Mouse (Mus musculus) midbrain, embryonic 15.5 days (tissue): ENCODE measurements at regions not wholly inside any gene's neighbourhood (a gene's known extent, or its start where the extent isn't known, plus 50 kb on each side); places are given as distances from the start of the nearest gene placed in this dataset.
A peak's percentile ranks its signal among the peaks of the same experiment; 100 is the strongest.

ENCODE experiments used
- ATAC-seq: fragments of 200-750 bp; cut with Nextera tagmentation; replicated peaks from 2 replicates; pipeline ENCODE4 v1.8.0; 2017; ENCODE audit warnings: moderate TSS enrichment
- H3K27ac ChIP-seq: fragments of 300-500 bp; sonication (generic); 2 replicates; pipeline ENCODE4 v1.5.1; 2015; ENCODE audit warnings: mild to moderate bottlenecking, inconsistent platforms
- H3K27me3 ChIP-seq: fragments of 300-500 bp; sonication (generic); replicated peaks from 2 replicates; pipeline ENCODE4 v1.6.1; 2015; ENCODE audit warnings: inconsistent platforms
- H3K36me3 ChIP-seq: fragments of 300-500 bp; sonication (generic); replicated peaks from 2 replicates; pipeline ENCODE4 v1.6.1; 2015; ENCODE audit warnings: inconsistent platforms
- H3K4me1 ChIP-seq: fragments of 300-500 bp; sonication (generic); 2 replicates; pipeline ENCODE4 v1.6.1; 2015; ENCODE audit warnings: inconsistent platforms
- H3K4me2 ChIP-seq: fragments of 300-500 bp; sonication (generic); 2 replicates; pipeline ENCODE4 v1.6.1; 2015; ENCODE audit warnings: inconsistent platforms, mild to moderate bottlenecking, moderate library complexity
- H3K4me3 ChIP-seq: fragments of 300-500 bp; sonication (generic); 2 replicates; pipeline ENCODE4 v1.5.1; 2015; ENCODE audit warnings: mild to moderate bottlenecking, inconsistent platforms
- H3K9ac ChIP-seq: fragments of 300-500 bp; sonication (generic); 2 replicates; pipeline ENCODE4 v1.6.1; 2015; ENCODE audit warnings: mild to moderate bottlenecking, inconsistent platforms
- H3K9me3 ChIP-seq: fragments of 300-500 bp; sonication (generic); 2 replicates; pipeline ENCODE4 v1.6.1; 2016; ENCODE audit warnings: inconsistent platforms
- WGBS: fragments of 180-500 bp; shearing (Covaris S2); methylation state at CpG from one replicate; pipeline ENCODE4 v1.1.7; 2015; ENCODE audit warnings: mixed read lengths; 5-methylcytosine and 5-hydroxymethylcytosine counted together

DNA sequence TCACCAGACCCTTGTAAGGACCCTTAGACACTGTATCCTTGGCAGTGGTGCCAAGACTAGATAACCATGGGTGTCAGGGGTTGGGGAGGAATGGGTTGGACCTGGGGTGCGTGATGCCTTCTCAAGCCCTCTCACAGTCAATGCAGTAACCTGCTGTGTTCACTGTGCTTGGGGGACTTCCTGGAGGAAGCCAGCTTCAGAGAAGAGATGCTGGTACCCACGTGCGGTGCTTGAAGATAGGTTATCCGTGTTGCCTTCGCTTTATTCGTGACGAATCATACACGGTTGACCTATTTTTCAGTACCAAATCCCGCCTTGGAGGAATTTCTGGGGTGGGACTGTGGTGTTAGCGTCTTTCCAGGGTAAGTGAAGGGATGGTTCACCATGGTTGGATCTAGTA is 138.1 kb upstream of the Rtl1 start:
- H3K9ac ChIP-seq, result no peak overlapping the region
- no peak overlapping the region for H3K4me3 ChIP-seq
- no peaks in the 10 kb centered on the region for H3K9me3 ChIP-seq
- no peaks in the 10 kb centered on the region for H3K27me3 ChIP-seq
- H3K4me1 ChIP-seq, result no peaks in the 10 kb centered on the region
- H3K36me3 ChIP-seq, result peaks cover 25% of the 10 kb centered on the region; the same call in 1 of the 2 replicates
- no peak overlapping the region for H3K4me2 ChIP-seq
- 94% methylated on average over 10 of the region's 10 CpGs for WGBS
- H3K27ac ChIP-seq, result no peak overlapping the region
- ATAC-seq, result no peak

DNA sequence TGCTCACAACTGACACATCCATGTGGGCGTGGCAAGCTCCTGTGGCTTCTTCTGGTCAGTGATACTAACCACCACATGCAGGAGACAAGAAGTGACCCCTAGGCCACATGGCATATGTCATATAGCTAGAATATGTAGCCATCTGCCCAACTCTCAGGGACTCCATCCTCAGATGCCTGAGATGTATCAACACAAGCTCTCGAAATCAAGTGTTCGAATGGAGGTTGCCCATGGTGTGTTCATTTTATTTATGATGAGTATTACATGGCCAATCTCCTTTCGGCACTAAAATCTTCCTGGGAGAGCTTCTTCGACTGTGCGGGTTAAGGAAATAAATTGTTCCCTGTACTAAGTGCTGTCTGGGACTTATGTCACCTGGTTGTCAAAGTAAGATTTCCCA is 138.8 kb upstream of the Rtl1 start:
- WGBS, result 95% methylated on average over 6 of the region's 6 CpGs
- ATAC-seq, result no peak
- H3K36me3 ChIP-seq, result peaks cover 25% of the 10 kb centered on the region; the same call in 1 of the 2 replicates

DNA sequence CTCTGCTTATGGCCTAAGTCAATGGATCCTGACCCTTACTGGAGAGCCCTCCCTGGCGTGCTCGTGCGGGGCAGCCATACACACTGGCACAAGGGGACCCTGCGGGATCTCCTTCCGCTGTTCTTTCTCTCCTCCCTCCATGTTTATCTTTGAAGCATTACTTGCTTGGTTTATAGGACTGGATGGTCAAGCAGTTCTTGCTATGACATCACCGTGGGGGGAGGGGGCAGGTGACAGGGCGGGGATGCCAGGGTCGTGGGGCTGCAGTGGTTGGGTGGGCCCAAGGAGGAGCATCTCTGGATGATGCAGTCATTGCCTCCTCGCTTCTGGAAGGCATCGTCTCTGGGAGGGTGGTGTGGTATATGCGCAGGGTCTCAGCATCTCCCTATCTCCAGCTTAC is 142.4 kb upstream of the Rtl1 start:
- H3K4me1 ChIP-seq, result peaks cover 23% of the 10 kb centered on the region
- H3K4me2 ChIP-seq, result no peak overlapping the region
- H3K9me3 ChIP-seq, result no peaks in the 10 kb centered on the region
- H3K27me3 ChIP-seq, result no peaks in the 10 kb centered on the region
- H3K36me3 ChIP-seq, result peaks cover 25% of the 10 kb centered on the region; the same call in 1 of the 2 replicates
- WGBS, result 92% methylated on average over 11 of the region's 11 CpGs
- H3K4me3 ChIP-seq, result no peak overlapping the region
- no peak overlapping the region for H3K27ac ChIP-seq
- no peak overlapping the region for H3K9ac ChIP-seq
- ATAC-seq, result no peak

More for the DNA sequence above, 138.8 kb upstream of the Rtl1 start:
- Histone ChIP-seq H3K4me3 (no peak overlapping the region), H3K4me2 (no peak overlapping the region), H3K4me1 (no peaks in the 10 kb centered on the region), H3K9ac (no peak overlapping the region), H3K9me3 (no peaks in the 10 kb centered on the region), H3K27me3 (no peaks in the 10 kb centered on the region), H3K27ac (no peak overlapping the region)

DNA sequence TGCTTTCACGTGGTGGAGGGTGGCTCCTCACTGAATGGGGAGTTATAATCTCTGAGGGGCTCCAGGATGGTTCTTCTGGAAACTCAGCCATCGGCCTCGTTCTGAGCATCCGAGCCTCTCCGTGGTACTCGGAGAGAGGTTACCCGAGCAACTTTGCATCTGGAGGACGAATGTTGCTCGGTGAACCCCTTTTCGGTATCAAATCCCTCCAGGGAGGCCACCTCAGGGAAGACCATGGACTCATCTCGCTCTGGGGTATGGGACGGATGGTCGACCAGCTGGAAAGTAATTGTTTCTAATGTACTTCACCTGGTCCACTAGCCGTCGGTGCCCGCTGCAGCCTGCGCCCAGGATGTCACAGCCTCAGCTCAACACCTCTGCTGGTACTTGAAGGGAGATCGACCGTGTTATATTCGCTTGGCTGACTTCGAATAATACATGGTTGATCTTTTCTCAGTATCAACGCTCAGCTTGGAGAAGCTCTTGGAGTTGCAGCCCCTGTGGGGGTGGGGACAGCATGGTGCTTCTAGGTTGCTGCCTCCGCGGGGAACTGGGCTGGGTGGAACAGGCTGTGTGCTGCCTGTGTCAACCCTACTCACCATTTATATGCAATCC is 143.0 kb upstream of the Rtl1 start:
- no peak for ATAC-seq
- Histone ChIP-seq H3K27me3 (no peaks in the 10 kb centered on the region), H3K4me3 (no peak overlapping the region), H3K9ac (no peak overlapping the region), H3K4me1 (peaks cover 27% of the 10 kb centered on the region), H3K4me2 (no peak overlapping the region), H3K27ac (no peak overlapping the region), H3K36me3 (peaks cover 25% of the 10 kb centered on the region; the same call in 1 of the 2 replicates), H3K9me3 (no peaks in the 10 kb centered on the region)
- 79% methylated on average over 24 of the region's 24 CpGs for WGBS

DNA sequence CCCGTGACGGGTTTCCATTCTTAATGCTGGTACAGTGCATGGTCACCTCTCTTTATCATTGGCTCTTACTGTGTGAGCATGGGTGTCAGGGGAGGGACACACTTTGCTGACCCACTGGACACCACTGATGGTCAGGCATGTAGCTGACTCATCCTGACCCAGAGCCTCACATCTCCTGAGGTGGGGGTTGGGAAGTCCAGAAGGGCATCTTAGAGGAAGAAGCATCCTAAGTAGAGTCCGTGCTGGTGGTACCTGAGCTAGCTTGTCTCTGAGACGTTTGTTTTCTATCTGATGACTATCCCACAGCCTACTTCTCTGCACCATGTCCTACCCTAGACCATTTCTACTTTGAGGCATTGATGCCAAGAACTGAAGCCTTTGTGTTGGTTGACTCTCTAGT is 144.1 kb upstream of the Rtl1 start:
- H3K9ac ChIP-seq, result no peak overlapping the region
- H3K27ac ChIP-seq, result no peak overlapping the region
- H3K4me2 ChIP-seq, result no peak overlapping the region
- H3K4me1 ChIP-seq, result peaks cover 35% of the 10 kb centered on the region
- H3K36me3 ChIP-seq, result peaks cover 22% of the 10 kb centered on the region; the same call in 1 of the 2 replicates
- H3K9me3 ChIP-seq, result no peaks in the 10 kb centered on the region
- no peak for ATAC-seq
- no peaks in the 10 kb centered on the region for H3K27me3 ChIP-seq
- no peak overlapping the region for H3K4me3 ChIP-seq
- WGBS, result 92% methylated on average over 4 of the region's 4 CpGs

DNA sequence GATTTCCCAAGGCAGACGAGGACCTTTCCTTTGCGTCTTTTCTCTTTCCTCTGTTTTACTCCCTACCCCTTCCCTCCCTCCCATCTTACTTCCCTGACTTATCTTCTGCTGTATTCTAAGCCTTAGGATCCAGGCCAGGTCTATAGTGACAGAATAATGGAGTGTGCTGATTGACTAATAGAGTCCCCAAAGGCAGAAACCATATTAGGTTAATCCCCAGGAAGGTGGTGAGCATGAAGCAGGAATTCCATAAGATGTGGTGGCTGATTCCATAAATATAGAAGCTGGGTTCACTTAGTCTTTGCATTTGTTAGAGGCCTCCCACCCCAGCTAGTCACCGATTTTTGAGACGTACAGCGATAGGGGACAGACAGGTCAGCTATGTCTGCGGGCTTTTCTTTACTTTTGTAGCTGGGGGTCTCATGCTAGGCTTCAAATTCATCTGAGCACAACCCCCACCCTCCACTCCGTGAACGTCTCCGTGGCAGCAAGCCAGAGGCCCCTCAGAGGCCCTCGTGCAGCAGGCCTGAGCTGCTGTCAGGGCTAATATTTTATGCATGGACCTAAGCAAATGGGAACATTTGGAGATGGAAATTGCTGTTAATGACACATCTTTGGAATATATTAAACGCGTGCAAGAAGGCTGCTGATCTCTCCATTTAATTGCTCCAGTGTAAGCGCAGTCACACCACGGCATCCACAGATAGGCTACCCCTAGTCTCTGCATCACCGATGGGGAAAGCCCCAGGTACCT is 145.8 kb upstream of the Rtl1 start:
- Histone ChIP-seq H3K27me3 (no peaks in the 10 kb centered on the region), H3K36me3 (peaks cover 14% of the 10 kb centered on the region; the same call in 1 of the 2 replicates), H3K4me2 (peak overlapping the region; percentile 16; the same call in 1 of the 2 replicates), H3K4me1 (peaks cover 51% of the 10 kb centered on the region), H3K9ac (no peak overlapping the region), H3K4me3 (no peak overlapping the region), H3K9me3 (no peaks in the 10 kb centered on the region), H3K27ac (peak overlapping the region; percentile 71)
- WGBS, result 12% methylated on average over 15 of the region's 15 CpGs
- ATAC-seq, result peak; percentile 54; the same call in 1 of the 2 replicates

DNA sequence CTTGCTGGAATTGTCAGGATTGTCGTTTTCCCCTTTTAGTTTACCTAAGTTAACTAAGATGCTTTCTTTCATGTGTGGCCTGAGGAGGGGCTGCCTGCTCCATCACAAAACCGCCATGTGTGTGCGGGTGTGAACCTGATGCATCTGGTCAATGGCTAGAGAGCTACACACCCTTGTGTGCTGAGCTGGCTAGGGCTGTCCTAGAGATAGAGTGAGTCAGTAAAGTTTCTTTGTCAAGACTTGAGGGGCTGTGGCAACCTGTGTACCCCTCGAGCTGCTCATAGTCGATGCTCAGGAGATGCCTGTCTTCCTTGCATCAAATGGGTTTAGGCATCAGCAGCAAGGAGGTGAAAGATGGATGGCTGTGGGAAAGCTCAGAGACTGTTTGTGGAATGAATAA is 147.1 kb upstream of the Rtl1 start:
- H3K4me1 ChIP-seq, result peaks cover 51% of the 10 kb centered on the region
- H3K27ac ChIP-seq, result peak overlapping the region; percentile 71; the same call in 1 of the 2 replicates
- ATAC-seq, result no peak

DNA sequence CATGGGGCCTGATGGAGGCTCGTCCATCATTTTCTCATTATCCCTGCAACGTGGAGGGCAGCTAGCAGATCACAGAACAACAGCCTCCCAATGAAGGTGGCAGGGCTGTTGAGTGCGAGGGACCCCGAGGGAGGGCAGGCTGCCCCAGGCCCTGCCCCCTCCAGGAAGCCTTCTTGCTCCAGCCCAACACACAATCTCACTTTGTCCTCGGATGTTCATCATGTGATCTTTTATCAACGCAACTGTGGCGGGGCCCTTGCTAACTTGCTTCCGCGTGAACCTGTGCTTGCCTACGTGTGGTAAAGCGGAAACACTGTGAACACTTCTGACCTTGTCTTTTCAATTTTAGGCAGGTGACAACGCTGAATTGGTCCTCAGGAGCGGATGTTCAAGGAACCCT is 147.6 kb upstream of the Rtl1 start:
- no peaks in the 10 kb centered on the region for H3K9me3 ChIP-seq
- H3K4me2 ChIP-seq, result no peak overlapping the region
- no peaks in the 10 kb centered on the region for H3K27me3 ChIP-seq
- H3K36me3 ChIP-seq, result peaks cover under 1% of the 10 kb centered on the region; the same call in 1 of the 2 replicates
- ATAC-seq, result no peak
- H3K27ac ChIP-seq, result no peak overlapping the region
- no peak overlapping the region for H3K9ac ChIP-seq
- H3K4me3 ChIP-seq, result no peak overlapping the region
- 83% methylated on average over 13 of the region's 13 CpGs for WGBS
- H3K4me1 ChIP-seq, result peaks cover 51% of the 10 kb centered on the region

More for the DNA sequence above, 147.1 kb upstream of the Rtl1 start:
- H3K36me3 ChIP-seq, result peaks cover 6% of the 10 kb centered on the region; the same call in 1 of the 2 replicates
- no peaks in the 10 kb centered on the region for H3K9me3 ChIP-seq
- no peak overlapping the region for H3K9ac ChIP-seq
- no peak overlapping the region for H3K4me2 ChIP-seq
- 89% methylated on average over 5 of the region's 5 CpGs for WGBS
- H3K4me3 ChIP-seq, result no peak overlapping the region
- H3K27me3 ChIP-seq, result no peaks in the 10 kb centered on the region

DNA sequence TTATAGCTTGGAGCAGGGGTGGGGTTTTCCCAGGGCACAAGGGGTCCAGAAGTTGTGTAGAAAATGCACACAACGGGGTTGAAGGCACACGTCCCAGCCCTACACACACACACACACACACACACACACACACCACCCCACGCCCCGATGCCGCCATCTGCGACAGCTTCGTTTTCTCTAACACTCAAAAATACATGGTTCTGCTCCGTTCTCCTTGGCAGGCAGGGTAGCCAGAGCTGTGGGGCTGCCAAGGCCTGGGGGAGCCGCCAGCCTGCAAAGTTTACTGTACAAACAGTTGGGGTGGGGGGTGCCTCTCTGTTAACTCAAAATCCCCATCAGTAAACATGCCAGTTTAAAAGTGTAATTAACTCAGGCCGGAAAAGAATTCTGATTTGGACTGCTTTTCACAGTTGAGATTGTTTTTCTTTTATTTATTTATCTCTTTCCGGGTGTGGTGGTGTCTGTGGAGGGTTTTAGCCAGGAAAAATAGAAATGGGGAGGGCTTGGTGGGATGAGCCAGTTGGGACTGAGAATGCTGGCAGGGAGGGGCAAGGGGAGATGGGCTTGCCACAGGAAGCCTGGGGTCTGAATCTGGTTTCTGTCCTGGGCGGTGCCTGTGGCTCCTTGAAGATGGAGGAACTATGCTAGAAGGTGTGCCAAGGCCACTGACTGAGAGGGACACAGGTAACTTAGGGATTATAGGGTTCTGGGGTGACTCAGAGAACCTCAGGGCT is 148.4 kb upstream of the Rtl1 start:
- Histone ChIP-seq H3K9ac (no peak overlapping the region), H3K4me2 (no peak overlapping the region), H3K36me3 (no peaks in the 10 kb centered on the region; the same call in 1 of the 2 replicates), H3K4me1 (peaks cover 51% of the 10 kb centered on the region), H3K4me3 (no peak overlapping the region), H3K27ac (0 out of 2 replicates have a peak overlapping the region, but pooled peaks have one; percentile 69), H3K27me3 (no peaks in the 10 kb centered on the region), H3K9me3 (no peaks in the 10 kb centered on the region)
- no peak for ATAC-seq
- 72% methylated on average over 12 of the region's 12 CpGs for WGBS

DNA sequence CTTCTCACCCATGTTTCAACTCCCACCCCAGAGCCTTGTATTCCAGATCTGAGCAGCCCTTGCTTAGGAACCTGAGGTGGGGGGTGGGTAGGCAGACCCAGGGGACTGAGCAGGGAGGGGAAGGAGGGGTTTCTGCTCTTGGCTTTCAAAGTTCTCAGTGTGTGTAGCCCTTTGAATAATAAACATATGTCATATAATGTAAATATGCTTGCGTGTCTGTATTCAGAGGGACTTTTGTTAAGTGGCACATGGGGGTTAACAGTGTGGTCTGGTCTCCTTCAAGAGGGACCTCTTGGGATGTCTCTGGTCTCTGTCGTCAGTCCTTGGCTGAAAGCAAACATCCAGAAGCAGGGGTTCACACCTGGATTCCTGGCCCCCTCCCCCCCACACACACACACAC is 149.1 kb upstream of the Rtl1 start:
- WGBS, result 19% methylated on average over 2 of the region's 2 CpGs
- H3K4me2 ChIP-seq, result peak overlapping the region; percentile 50

DNA sequence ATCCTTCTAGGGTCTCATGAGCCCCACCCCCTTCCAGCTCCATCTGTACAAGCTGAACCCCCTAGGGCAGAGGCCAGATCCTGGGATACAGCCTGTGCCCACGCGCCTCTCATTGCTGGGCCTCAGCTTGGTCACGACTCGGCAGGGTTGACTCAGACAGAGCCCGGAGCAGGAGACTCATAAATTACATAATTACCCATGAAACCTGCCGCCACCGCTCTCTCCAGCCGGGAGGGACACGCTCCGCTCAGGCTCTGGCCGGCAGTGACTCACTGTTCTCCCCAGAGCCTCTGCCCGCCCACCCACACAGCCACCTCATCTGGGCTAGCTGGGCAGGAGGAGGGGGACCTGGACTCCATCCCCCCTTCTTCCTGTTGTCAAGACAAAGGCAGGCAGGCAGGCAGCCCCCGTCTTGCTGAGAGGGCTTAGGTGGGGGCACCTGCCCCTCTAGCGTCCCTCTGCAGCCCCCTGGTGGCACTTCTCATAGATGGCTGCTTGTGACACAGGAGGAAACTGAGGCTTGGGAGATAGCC is 149.6 kb upstream of the Rtl1 start:
- WGBS, result 2% methylated on average over 14 of the region's 14 CpGs
- peak overlapping the region; percentile 69 for H3K27ac ChIP-seq
- H3K4me1 ChIP-seq, result peaks cover 51% of the 10 kb centered on the region
- H3K36me3 ChIP-seq, result no peaks in the 10 kb centered on the region
- H3K27me3 ChIP-seq, result no peaks in the 10 kb centered on the region
- no peaks in the 10 kb centered on the region for H3K9me3 ChIP-seq
- peak overlapping the region; percentile 50 for H3K4me2 ChIP-seq
- peak overlapping the region; percentile 34 for H3K9ac ChIP-seq
- H3K4me3 ChIP-seq, result peak overlapping the region; percentile 24
- peak; percentile 70 for ATAC-seq

More for the DNA sequence above, 149.1 kb upstream of the Rtl1 start:
- peak overlapping the region; percentile 69; the same call in 1 of the 2 replicates for H3K27ac ChIP-seq
- H3K9me3 ChIP-seq, result no peaks in the 10 kb centered on the region
- no peak for ATAC-seq
- H3K36me3 ChIP-seq, result no peaks in the 10 kb centered on the region; the same call in 1 of the 2 replicates
- no peaks in the 10 kb centered on the region for H3K27me3 ChIP-seq
- H3K9ac ChIP-seq, result peak overlapping the region; percentile 34; the same call in 1 of the 2 replicates
- peak overlapping the region; percentile 24; the same call in 1 of the 2 replicates for H3K4me3 ChIP-seq
- H3K4me1 ChIP-seq, result peaks cover 51% of the 10 kb centered on the region

DNA sequence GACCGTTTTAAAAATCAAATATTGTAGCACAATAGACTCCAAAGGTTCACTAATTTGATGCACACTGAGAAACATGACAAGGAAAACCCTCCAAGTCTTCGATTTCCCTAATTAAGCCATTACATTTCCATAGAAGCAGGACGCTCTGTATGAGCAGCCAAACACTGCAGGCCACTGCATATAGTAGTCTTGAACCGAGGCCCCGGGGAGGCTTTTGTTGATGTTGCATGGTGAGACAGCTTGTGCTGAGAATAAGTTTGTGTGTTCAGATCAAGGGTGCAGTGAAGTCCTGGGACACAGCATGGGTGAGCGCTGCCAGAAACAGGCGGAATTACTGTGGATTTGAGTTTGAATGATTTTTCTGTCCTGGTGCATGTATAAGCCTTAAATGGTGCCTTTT is 154.9 kb upstream of the Rtl1 start:
- H3K4me2 ChIP-seq, result no peak overlapping the region
- H3K9ac ChIP-seq, result no peak overlapping the region; the same call in 1 of the 2 replicates
- no peaks in the 10 kb centered on the region for H3K36me3 ChIP-seq
- no peak overlapping the region for H3K27ac ChIP-seq
- peaks cover 8% of the 10 kb centered on the region for H3K4me1 ChIP-seq
- H3K9me3 ChIP-seq, result no peaks in the 10 kb centered on the region
- ATAC-seq, result no peak
- 70% methylated on average over 7 of the region's 7 CpGs for WGBS
- H3K4me3 ChIP-seq, result no peak overlapping the region
- no peaks in the 10 kb centered on the region for H3K27me3 ChIP-seq
